Comparison of ENCODE assay signal across 9 mouse cellular contexts in genomic region chr2:18801281-18801862, GRCm38 (mm10).
DNase-seq lines count a peak whose midpoint lies in the region; ATAC-seq and TF ChIP-seq lines count a peak whose summit lies in the region.
"Had no signal": no experiment of that assay in that cellular context is flagged by ENCODE, and none has a peak within 500 bp of the region (broad histone marks: within the 10 kb centered on the region; RNA-seq: fewer than 3 reads in every experiment).

No protein-coding gene starts in this region.

- 12% methylated on average over 19 of the region's 19 CpGs for WGBS in stomach, embryonic 14.5 days
- 27% methylated on average over 19 of the region's 19 CpGs for WGBS in stomach, postnatal 0 days
- WGBS in forebrain, embryonic 15.5 days: 9% methylated on average over 19 of the region's 19 CpGs
- WGBS in limb, embryonic 13.5 days: 4% methylated on average over 19 of the region's 19 CpGs
- 12% methylated on average over 19 of the region's 19 CpGs for WGBS in stomach, embryonic 15.5 days

- H3K27me3 ChIP-seq in stomach, embryonic 14.5 days (ENCODE audit: control insufficient read depth, insufficient read depth, low read length): peaks cover 28% of the 10 kb centered on the region
- peaks cover 9% of the 10 kb centered on the region; the same call in 1 of the 2 replicates for H3K27me3 ChIP-seq in stomach, postnatal 0 days (ENCODE audit: control insufficient read depth, insufficient read depth, low read length)
- peaks cover 28% of the 10 kb centered on the region for H3K27me3 ChIP-seq in forebrain, embryonic 15.5 days
- peaks cover 80% of the 10 kb centered on the region for H3K27me3 ChIP-seq in limb, embryonic 13.5 days
- peaks cover 31% of the 10 kb centered on the region for H3K27me3 ChIP-seq in stomach, embryonic 15.5 days (replicated peaks)

- no peak overlapping the region for H3K4me2 ChIP-seq in stomach, embryonic 14.5 days (replicated peaks; ENCODE audit: low read depth, low read length)
- H3K4me2 ChIP-seq in stomach, postnatal 0 days (replicated peaks; ENCODE audit: low read depth): no peak overlapping the region
- peak overlapping the region; percentile 73 for H3K4me2 ChIP-seq in forebrain, embryonic 15.5 days (replicated peaks)
- peak overlapping the region; percentile 81 for H3K4me2 ChIP-seq in limb, embryonic 13.5 days (replicated peaks)
- peak overlapping the region; percentile 85 for H3K4me2 ChIP-seq in stomach, embryonic 15.5 days

- H3K9me3 ChIP-seq in stomach, embryonic 14.5 days (ENCODE audit: control insufficient read depth, low read depth, low read length): no peaks in the 10 kb centered on the region
- no peaks in the 10 kb centered on the region for H3K9me3 ChIP-seq in stomach, postnatal 0 days (ENCODE audit: control insufficient read depth, low read length)
- no peaks in the 10 kb centered on the region for H3K9me3 ChIP-seq in forebrain, embryonic 15.5 days
- no peaks in the 10 kb centered on the region for H3K9me3 ChIP-seq in limb, embryonic 13.5 days
- no peaks in the 10 kb centered on the region for H3K9me3 ChIP-seq in stomach, embryonic 15.5 days
- H3K9me3 ChIP-seq: liver, embryonic 12.5 days had no signal

- ATAC-seq in stomach, embryonic 14.5 days (ENCODE audit: insufficient number of reproducible peaks, insufficient read depth, low FRiP score, low read depth): no peak; the same call in 1 of the 2 replicates
- ATAC-seq in stomach, postnatal 0 days (ENCODE audit: low FRiP score, low TSS enrichment): no peak
- peak; percentile 51 for ATAC-seq in forebrain, embryonic 15.5 days (replicated peaks)
- no peak for ATAC-seq in limb, embryonic 13.5 days (ENCODE audit: low FRiP score, low read depth)
- no peak for ATAC-seq in stomach, embryonic 15.5 days (ENCODE audit: insufficient read depth, low FRiP score, low read depth)
- ATAC-seq: liver, embryonic 12.5 days had no signal

- H3K4me1 ChIP-seq in stomach, embryonic 14.5 days (ENCODE audit: control insufficient read depth, insufficient read depth, low read length): peaks cover 17% of the 10 kb centered on the region
- H3K4me1 ChIP-seq in stomach, postnatal 0 days (replicated peaks; ENCODE audit: control insufficient read depth, insufficient read depth): peaks cover 5% of the 10 kb centered on the region; the same call in 1 of the 2 replicates
- peaks cover 29% of the 10 kb centered on the region for H3K4me1 ChIP-seq in forebrain, embryonic 15.5 days
- H3K4me1 ChIP-seq in limb, embryonic 13.5 days: peaks cover 26% of the 10 kb centered on the region
- peaks cover 19% of the 10 kb centered on the region for H3K4me1 ChIP-seq in stomach, embryonic 15.5 days
- H3K4me1 ChIP-seq: liver, embryonic 12.5 days had no signal

- H3K4me3 ChIP-seq in stomach, embryonic 14.5 days (ENCODE audit: low read depth, low read length): 0 out of 2 replicates have a peak overlapping the region, but pooled peaks have one; percentile 40
- H3K4me3 ChIP-seq in stomach, postnatal 0 days (ENCODE audit: low read depth, low read length): no peak overlapping the region
- peak overlapping the region; percentile 49 for H3K4me3 ChIP-seq in forebrain, embryonic 15.5 days
- peak overlapping the region; percentile 46; the same call in 1 of the 2 replicates for H3K4me3 ChIP-seq in limb, embryonic 13.5 days
- peak overlapping the region; percentile 43; the same call in 1 of the 2 replicates for H3K4me3 ChIP-seq in stomach, embryonic 15.5 days (replicated peaks)

- no peak for TF ChIP-seq EP300 in stomach, postnatal 0 days (optimal IDR thresholded peaks at IDR 0.05)

- no peak for TF ChIP-seq CTCF in stomach, postnatal 0 days (IDR thresholded peaks at IDR 0.05; ENCODE audit: low read depth)

- H3K9ac ChIP-seq in stomach, embryonic 14.5 days (replicated peaks; ENCODE audit: low read depth, low read length): no peak overlapping the region
- H3K9ac ChIP-seq in stomach, postnatal 0 days (ENCODE audit: low read length): no peak overlapping the region
- peak overlapping the region; percentile 53; the same call in 1 of the 2 replicates for H3K9ac ChIP-seq in forebrain, embryonic 15.5 days (replicated peaks)
- H3K9ac ChIP-seq in limb, embryonic 13.5 days: no peak overlapping the region
- H3K9ac ChIP-seq in stomach, embryonic 15.5 days: no peak overlapping the region
- H3K9ac ChIP-seq: liver, embryonic 12.5 days had no signal

- H3K36me3 ChIP-seq in stomach, embryonic 14.5 days (ENCODE audit: control insufficient read depth, insufficient read depth, low read length): no peaks in the 10 kb centered on the region
- no peaks in the 10 kb centered on the region for H3K36me3 ChIP-seq in stomach, postnatal 0 days (ENCODE audit: control insufficient read depth, insufficient read depth, low read length)
- H3K36me3 ChIP-seq in forebrain, embryonic 15.5 days: no peaks in the 10 kb centered on the region
- no peaks in the 10 kb centered on the region for H3K36me3 ChIP-seq in limb, embryonic 13.5 days
- H3K36me3 ChIP-seq in stomach, embryonic 15.5 days: no peaks in the 10 kb centered on the region
- H3K36me3 ChIP-seq: liver, embryonic 12.5 days had no signal

- no peak overlapping the region for H3K27ac ChIP-seq in stomach, embryonic 14.5 days (ENCODE audit: low read length)
- H3K27ac ChIP-seq in stomach, postnatal 0 days (replicated peaks): no peak overlapping the region
- 0 out of 2 replicates have a peak overlapping the region, but pooled peaks have one; percentile 11 for H3K27ac ChIP-seq in forebrain, embryonic 15.5 days (replicated peaks)
- H3K27ac ChIP-seq in limb, embryonic 13.5 days: no peak overlapping the region
- no peak overlapping the region for H3K27ac ChIP-seq in stomach, embryonic 15.5 days
- H3K27ac ChIP-seq: liver, embryonic 12.5 days had no signal

- no peak for DNase-seq in stomach, postnatal 0 days (ENCODE audit: low spot score)
- no peak for DNase-seq in thymus, postnatal 0 days (ENCODE audit: low spot score)
- no peak for DNase-seq in T-cell, adult 2 months (ENCODE audit: low spot score)
- no peak for DNase-seq in natural killer cell, adult 2 months (ENCODE audit: low spot score in 2 of 2)

Comparison
In these comparisons a context has a peak if more than half of its experiments do, and no peak if none do; other contexts are left out.
1. H3K4me2 ChIP-seq: peak in forebrain, embryonic 15.5 days (single experiment), limb, embryonic 13.5 days (single experiment) and stomach, embryonic 15.5 days (single experiment); none in stomach, embryonic 14.5 days (single experiment) and stomach, postnatal 0 days (single experiment).